ENCODE assay signal across 8 mouse cellular contexts in genomic region chr14:115040091-115040571, GRCm38 (mm10). TPM values are rescaled to one million over a fixed set of nuclear protein-coding genes. Genes with fewer than 3 reads are reported as not detected.
DNase-seq lines count a peak whose midpoint lies in the region; ATAC-seq and TF ChIP-seq lines count a peak whose summit lies in the region.

No protein-coding gene starts in this region.

- H3K4me3 ChIP-seq in left cerebral cortex, adult 2 months: peak overlapping the region; percentile 55
- H3K4me3 ChIP-seq in embryonic facial prominence, embryonic 12.5 days: peak overlapping the region; percentile 97

- 0 out of 2 replicates have a peak, but pooled peaks cover 4% of the 10 kb centered on the region for H3K27me3 ChIP-seq in embryonic facial prominence, embryonic 12.5 days

- 2% methylated on average over 30 of the region's 30 CpGs for WGBS in embryonic facial prominence, embryonic 12.5 days

- no peak overlapping the region for H3K27ac ChIP-seq in left cerebral cortex, adult 2 months
- H3K27ac ChIP-seq in embryonic facial prominence, embryonic 12.5 days: peak overlapping the region; percentile 97; the same call in 1 of the 2 replicates

- TF ChIP-seq CTCF in left cerebral cortex, adult 2 months (IDR thresholded peaks at IDR 0.05): no peak

- H3K4me2 ChIP-seq in embryonic facial prominence, embryonic 12.5 days (replicated peaks): peak overlapping the region; percentile 84

- intact Hi-C loops in left cerebral cortex, adult 2 months (cut with DNase I): loop anchor here (5.0 kb wide), 1 partner anchor 52 kb away; the partner anchor contains the start of gene Gpc5

- peak overlapping the region; percentile 100 for H3K9ac ChIP-seq in embryonic facial prominence, embryonic 12.5 days

- peak; percentile 42 for ATAC-seq in embryonic facial prominence, embryonic 12.5 days (ENCODE audit: insufficient number of reproducible peaks, insufficient read depth, low FRiP score, low TSS enrichment)
- peak; percentile 12 for ATAC-seq in inflammation-experienced regulatory T-cells, adult 6 months

- no peaks in the 10 kb centered on the region for H3K9me3 ChIP-seq in embryonic facial prominence, embryonic 12.5 days

- DNase-seq in left cerebral cortex, adult 2 months (ENCODE audit: extremely low spot score in 1 of 2, low spot score in 2 of 2): peak in 1 of 2 experiments; percentile 32
- DNase-seq in left cerebral cortex, adult 11 months (ENCODE audit: low spot score): no peak
- DNase-seq in MN1 (ENCODE audit: low spot score): peak; percentile 39
- peak; percentile 58 for DNase-seq in mesoderm, embryonic 11.5 days (ENCODE audit: low read depth, low spot score)
- DNase-seq in Muller cell, postnatal 12 days (ENCODE audit: inconsistent ontology term): no peak
- no peak for DNase-seq in spleen, adult 12 weeks (ENCODE audit: low spot score)

- peaks cover 18% of the 10 kb centered on the region for H3K36me3 ChIP-seq in embryonic facial prominence, embryonic 12.5 days

- H3K4me1 ChIP-seq in embryonic facial prominence, embryonic 12.5 days: peaks cover 13% of the 10 kb centered on the region

RNA-seq across cellular contexts. Expression of gene Gpc5, which starts 51.9 kb away (rescaled TPM):
- 10 to 100 TPM; 31.6 to 34.7 TPM for total RNA-seq in left cerebral cortex, adult 2 months (2021)
- polyA plus RNA-seq in embryonic facial prominence, embryonic 12.5 days (2016; fragmentation: Nextera tagmentation; extraction: Ambion mirVana): 0.98 and 1.4 TPM in 2 replicates
- polyA plus RNA-seq in inflammation-experienced regulatory T-cells, adult 6 months (2017; shearing (Covaris generic)): not detected

Comparison
In these comparisons a context has a peak if more than half of its experiments do, and no peak if none do; other contexts are left out.
1. DNase-seq: peak in MN1 (single experiment) and mesoderm, embryonic 11.5 days (single experiment); none in left cerebral cortex, adult 11 months (single experiment), Muller cell, postnatal 12 days (single experiment) and spleen, adult 12 weeks (single experiment).